11 mouse cellular contexts compared by ENCODE assay signal in genomic region chr11:52629776-52630175, GRCm38 (mm10).
A peak's percentile ranks its signal among the peaks of the same experiment; 100 is the strongest.
DNase-seq lines count a peak whose midpoint lies in the region; ATAC-seq and TF ChIP-seq lines count a peak whose summit lies in the region.
"Had no signal": no experiment of that assay in that cellular context is flagged by ENCODE, and none has a peak within 500 bp of the region (broad histone marks: within the 10 kb centered on the region; RNA-seq: fewer than 3 reads in every experiment).

No protein-coding gene starts in this region.

- no peaks in the 10 kb centered on the region for H3K9me3 ChIP-seq in embryonic facial prominence, embryonic 11.5 days (replicated peaks; ENCODE audit: control insufficient read depth, low read length)

- H3K27ac ChIP-seq in liver, adult 2 months (replicated peaks; ENCODE audit: insufficient read depth, low read depth, low read length), result no peak overlapping the region
- H3K27ac ChIP-seq in embryonic facial prominence, embryonic 11.5 days (replicated peaks; ENCODE audit: low read depth, low read length), result no peak overlapping the region

- peak; percentile 49 for DNase-seq in embryo, embryonic 10 days (ENCODE audit: low spot score)
- no peak for DNase-seq in embryo, embryonic 9.5 days (ENCODE audit: extremely low spot score)
- no peak for DNase-seq in liver, adult 2 months (ENCODE audit: extremely low read depth, low read depth, low spot score)
- no peak for DNase-seq in liver
- peak; percentile 81 for DNase-seq in ES-CJ7 (ENCODE audit: low read depth, low spot score)
- peak; percentile 42 for DNase-seq in embryonic facial prominence, embryonic 11.5 days (ENCODE audit: low spot score)
- DNase-seq in right cerebral cortex, postnatal 36 days (ENCODE audit: low spot score in 2 of 2), result no peak
- no peak for DNase-seq in left cerebral cortex, adult 11 months (ENCODE audit: low spot score)
- DNase-seq: cerebellum, adult 9-10 months; kidney, adult 11 months; midbrain, embryonic 14.5 days had no signal

- no peak overlapping the region for H3K9ac ChIP-seq in liver, adult 2 months (ENCODE audit: low read depth, low read length)
- no peak overlapping the region for H3K9ac ChIP-seq in embryonic facial prominence, embryonic 11.5 days (replicated peaks; ENCODE audit: low read length)

- WGBS in liver, adult 2 months, result 55% methylated on average over 5 of the region's 5 CpGs
- 68% methylated on average over 5 of the region's 5 CpGs for WGBS in embryonic facial prominence, embryonic 11.5 days

- H3K27me3 ChIP-seq in liver, adult 2 months (ENCODE audit: control insufficient read depth, insufficient read depth, low read length), result 0 out of 2 replicates have a peak, but pooled peaks cover 2% of the 10 kb centered on the region
- no peaks in the 10 kb centered on the region for H3K27me3 ChIP-seq in embryonic facial prominence, embryonic 11.5 days (ENCODE audit: control insufficient read depth, insufficient read depth, low read length)

- 0 out of 2 replicates have a peak, but pooled peaks have one; percentile 18 for TF ChIP-seq CTCF in liver, adult 2 months (IDR thresholded peaks at IDR 0.05; ENCODE audit: low read depth, low read length)

- TF ChIP-seq POLR2A in liver, adult 2 months (IDR thresholded peaks at IDR 0.05; ENCODE audit: extremely low read depth, insufficient read depth, low read length), result no peak

- no peaks in the 10 kb centered on the region for H3K79me2 ChIP-seq in liver, adult 2 months (ENCODE audit: control insufficient read depth, insufficient read depth, low read length)

- H3K4me3 ChIP-seq in liver, adult 2 months (ENCODE audit: insufficient read depth, low read depth, low read length), result no peak overlapping the region
- H3K4me3 ChIP-seq in embryonic facial prominence, embryonic 11.5 days (ENCODE audit: low read depth, low read length), result no peak overlapping the region

- no peak for ATAC-seq in embryonic facial prominence, embryonic 11.5 days (replicated peaks; ENCODE audit: insufficient number of reproducible peaks, low FRiP score, low TSS enrichment, low read depth)

- H3K4me2 ChIP-seq in embryonic facial prominence, embryonic 11.5 days (ENCODE audit: low read depth, low read length), result no peak overlapping the region

- H3K36me3 ChIP-seq in liver, adult 2 months (ENCODE audit: control insufficient read depth, insufficient read depth, low read length), result no peaks in the 10 kb centered on the region
- no peaks in the 10 kb centered on the region for H3K36me3 ChIP-seq in embryonic facial prominence, embryonic 11.5 days (replicated peaks; ENCODE audit: control insufficient read depth, insufficient read depth, low read depth, low read length)

- H3K4me1 ChIP-seq in liver, adult 2 months (ENCODE audit: control insufficient read depth, insufficient read depth, low read length), result no peaks in the 10 kb centered on the region
- H3K4me1 ChIP-seq in embryonic facial prominence, embryonic 11.5 days (ENCODE audit: control insufficient read depth, insufficient read depth, low read length), result no peaks in the 10 kb centered on the region

Comparison
In these comparisons a context has a peak if more than half of its experiments do, and no peak if none do; other contexts are left out.
1. DNase-seq: peak in embryo, embryonic 10 days (single experiment), ES-CJ7 (single experiment) and embryonic facial prominence, embryonic 11.5 days (single experiment); none in embryo, embryonic 9.5 days (single experiment), liver, adult 2 months (single experiment), liver (single experiment), right cerebral cortex, postnatal 36 days (0 of 2) and left cerebral cortex, adult 11 months (single experiment).